Mouse (Mus musculus) limb, embryonic 14.5 days (tissue): ENCODE data around the gene Smg9. TPM values are rescaled to one million over a fixed set of nuclear protein-coding genes. Genes with fewer than 3 reads are reported as not detected.
"Not testable (repeated sequence)": the region's sequence is repeated elsewhere in the genome, so short reads cannot be mapped to it uniquely, and the experiment has no call there.

Experiments used
- ATAC-seq: fragments of 200-750 bp; cut with Nextera tagmentation; 2 replicates; pipeline ENCODE4 v1.8.0; 2017; ENCODE audit warnings: low read depth, moderate number of reproducible peaks, moderate TSS enrichment; ENCODE audit not compliant: low FRiP score
- DNase-seq: peaks from one replicate; pipeline ENCODE4 v3.0.0-alpha.2; 2015; ENCODE audit warnings: low spot score
- H3K27ac ChIP-seq: fragments of 300-500 bp; sonication (generic); replicated peaks from 2 replicates; pipeline ENCODE4 v1.5.1; 2014; ENCODE audit warnings: low read depth, mild to moderate bottlenecking, low read length, moderate library complexity, mixed read lengths
- H3K27me3 ChIP-seq: fragments of 300-500 bp; sonication (generic); 2 replicates; pipeline ENCODE4 v1.6.1; 2014; ENCODE audit warnings: low read length, mixed read lengths; ENCODE audit not compliant: control insufficient read depth, insufficient read depth
- H3K36me3 ChIP-seq: fragments of 300-500 bp; sonication (generic); 2 replicates; pipeline ENCODE4 v1.6.1; 2014; ENCODE audit warnings: mild to moderate bottlenecking, low read length, moderate library complexity, mixed read lengths; ENCODE audit not compliant: control insufficient read depth, insufficient read depth
- H3K4me1 ChIP-seq: fragments of 300-500 bp; sonication (generic); 2 replicates; pipeline ENCODE4 v1.6.1; 2014; ENCODE audit warnings: antibody characterized with exemption, low read length, mixed read lengths; ENCODE audit not compliant: control insufficient read depth, insufficient read depth
- H3K4me2 ChIP-seq: fragments of 300-500 bp; sonication (generic); replicated peaks from 2 replicates; pipeline ENCODE4 v1.6.1; 2014; ENCODE audit warnings: low read depth, mild to moderate bottlenecking, low read length, moderate library complexity; ENCODE audit not compliant: severe bottlenecking
- H3K4me3 ChIP-seq: fragments of 300-500 bp; sonication (generic); replicated peaks from 2 replicates; pipeline ENCODE4 v1.5.1; 2014; ENCODE audit warnings: low read length
- H3K9ac ChIP-seq: fragments of 300-500 bp; sonication (generic); 2 replicates; pipeline ENCODE4 v1.6.1; 2014; ENCODE audit warnings: mild to moderate bottlenecking, low read depth, low read length, moderate library complexity; ENCODE audit not compliant: severe bottlenecking
- H3K9me3 ChIP-seq: fragments of 300-500 bp; sonication (generic); 2 replicates; pipeline ENCODE4 v1.6.1; 2016; ENCODE audit warnings: low read length; ENCODE audit not compliant: control insufficient read depth
- POLR2A ChIP-seq: fragments of 200-500 bp; IDR thresholded peaks from 2 replicates; pipeline ENCODE4 v1.8.0; 2012; ENCODE audit warnings: inconsistent platforms, mild to moderate bottlenecking, moderate library complexity, borderline replicate concordance; ENCODE audit not compliant: insufficient read depth, insufficient read length; ENCODE audit errors: extremely low read depth
- WGBS: fragments of 180-500 bp; shearing (Covaris S2); extraction: QIAGEN DNeasy Blood & Tissue Kit; methylation state at CpG from one replicate; pipeline ENCODE4 v1.1.7; 2014; 5-methylcytosine and 5-hydroxymethylcytosine counted together
- polyA plus RNA-seq, 2 experiments: library from polyadenylated mRNA; depleted of rRNA in 1 of 2; stranded (reverse) in 1 of 2; unstranded in 1 of 2; fragments of >200 nt; fragmentation: Nextera tagmentation in 1 of 2; extraction: Ambion mirVana in 1 of 2; gene quantifications; 2 replicates each; pipeline versions ENCODE4 v1.2.1 to v1.2.3; 2012 to 2014

Smg9 gene
- polyA plus RNA-seq, 2 experiments: 23.2 to 44.3 TPM

DNA sequence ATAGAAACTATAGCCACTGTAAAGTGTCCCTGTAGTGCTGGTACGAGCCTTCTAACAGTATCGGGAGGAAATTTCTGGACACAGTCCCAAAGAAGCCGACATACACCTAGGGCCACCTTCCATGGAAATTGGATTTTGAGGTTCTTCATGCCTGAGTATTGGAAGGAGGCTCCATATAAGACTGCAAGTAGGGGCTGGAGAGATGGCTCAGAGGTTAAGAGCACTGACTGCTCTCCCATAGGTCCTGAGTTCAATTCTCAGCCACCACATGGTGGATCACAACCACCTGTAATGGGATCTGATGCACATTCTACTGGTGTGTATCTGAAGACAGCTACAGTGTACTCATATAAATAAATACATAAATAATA, 648 bp downstream of the Smg9 start:
- Histone ChIP-seq H3K27ac (peak overlapping the region; percentile 81), H3K9me3 (no peaks in the 10 kb centered on the region), H3K4me1 (peaks cover under 1% of the 10 kb centered on the region), H3K4me3 (peak overlapping the region; percentile 51), H3K27me3 (no peaks in the 10 kb centered on the region), H3K36me3 (0 out of 2 replicates have a peak, but pooled peaks cover 11% of the 10 kb centered on the region), H3K9ac (peak overlapping the region; percentile 55), H3K4me2 (peak overlapping the region; percentile 61)
- 5% methylated on average over 3 of the region's 3 CpGs for WGBS
- DNase-seq: no peak
- no peak for TF ChIP-seq POLR2A
- no peak for ATAC-seq

DNA sequence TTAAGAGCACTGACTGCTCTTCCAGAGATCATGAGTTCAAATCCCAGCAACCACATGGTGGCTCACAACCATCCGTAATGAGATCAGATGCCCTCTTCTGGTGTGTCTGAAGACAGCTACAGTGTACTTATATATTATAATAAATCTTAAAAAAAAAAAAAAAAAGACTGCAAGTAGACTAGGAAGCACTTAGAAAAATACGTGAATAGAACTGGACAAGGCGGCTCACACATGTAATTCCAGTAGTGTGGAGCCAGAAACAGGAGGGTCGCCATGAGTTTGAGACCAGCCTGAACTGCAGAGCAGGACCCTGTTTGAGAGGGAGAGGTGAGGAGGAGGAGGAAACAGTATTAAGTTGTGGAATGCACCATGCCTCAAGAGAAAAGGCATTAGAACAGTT, 1.1 kb downstream of the Smg9 start:
- H3K4me1 ChIP-seq, H3K9me3 ChIP-seq, H3K9ac ChIP-seq, H3K27me3 ChIP-seq, ATAC-seq, H3K27ac ChIP-seq, DNase-seq: not testable (repeated sequence)
- H3K4me2 ChIP-seq: peak overlapping the region; percentile 61; the same call in 1 of the 2 replicates
- WGBS: 89% methylated on average over 4 of the region's 4 CpGs
- peak overlapping the region; percentile 51 for H3K4me3 ChIP-seq
- peaks cover 15% of the 10 kb centered on the region; the same call in 1 of the 2 replicates for H3K36me3 ChIP-seq

DNA sequence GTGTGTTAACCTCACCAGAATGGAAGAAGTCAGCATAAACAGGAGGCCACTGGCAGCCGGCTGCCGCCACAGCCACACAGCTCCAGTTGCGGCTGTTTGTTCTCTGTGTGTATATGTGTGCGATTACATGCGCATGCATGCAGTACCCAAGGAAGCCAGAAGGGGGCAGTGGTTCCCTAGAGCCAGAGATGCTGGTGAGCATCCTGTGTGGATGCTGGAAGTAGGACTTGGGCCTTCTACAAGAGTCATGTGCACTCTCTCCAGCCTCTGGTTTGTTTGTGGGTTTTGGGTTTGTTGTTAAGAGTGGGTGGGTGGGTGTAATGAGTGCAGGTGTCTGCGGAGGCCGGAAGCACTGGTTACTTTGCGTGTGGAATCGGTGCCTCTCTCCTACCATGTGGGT, 3.4 kb downstream of the Smg9 start:
- peaks cover 27% of the 10 kb centered on the region for H3K36me3 ChIP-seq

DNA sequence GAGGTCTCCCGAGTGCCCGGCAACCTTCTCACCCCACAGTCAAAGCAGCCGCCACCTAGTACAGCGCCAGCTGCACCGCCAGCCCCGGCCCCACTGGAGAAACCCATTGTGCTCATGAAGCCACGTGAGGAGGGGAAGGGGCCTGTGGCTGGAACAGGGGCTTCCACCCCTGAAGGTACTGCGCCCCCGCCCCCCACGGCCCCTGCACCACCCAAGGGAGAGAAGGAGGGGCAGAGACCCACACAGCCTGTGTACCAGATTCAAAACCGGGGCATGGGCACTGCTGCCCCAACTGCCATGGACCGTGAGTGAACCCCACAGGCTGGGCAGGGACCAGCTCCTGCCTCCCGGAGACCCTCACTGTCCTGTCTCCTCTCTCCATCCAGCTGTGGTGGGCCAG, 6.2 kb downstream of the Smg9 start:
- peaks cover 29% of the 10 kb centered on the region for H3K36me3 ChIP-seq
- H3K4me2 ChIP-seq: no peak overlapping the region
- no peak overlapping the region for H3K27ac ChIP-seq
- no peak overlapping the region for H3K9ac ChIP-seq
- H3K27me3 ChIP-seq: no peaks in the 10 kb centered on the region
- H3K9me3 ChIP-seq: no peaks in the 10 kb centered on the region
- no peak for ATAC-seq
- no peak for DNase-seq
- no peak for TF ChIP-seq POLR2A
- 0 out of 2 replicates have a peak, but pooled peaks cover 4% of the 10 kb centered on the region for H3K4me1 ChIP-seq
- H3K4me3 ChIP-seq: no peak overlapping the region
- WGBS: 93% methylated on average over 13 of the region's 13 CpGs

More for the DNA sequence above, 3.4 kb downstream of the Smg9 start:
- Histone ChIP-seq H3K27me3 (no peaks in the 10 kb centered on the region), H3K27ac (no peak overlapping the region), H3K4me3 (no peak overlapping the region), H3K4me1 (0 out of 2 replicates have a peak, but pooled peaks cover 4% of the 10 kb centered on the region), H3K4me2 (no peak overlapping the region), H3K9me3 (no peaks in the 10 kb centered on the region), H3K9ac (no peak overlapping the region)
- DNase-seq (no peak), ATAC-seq (no peak)
- WGBS: 99% methylated on average over 9 of the region's 9 CpGs
- no peak for TF ChIP-seq POLR2A

DNA sequence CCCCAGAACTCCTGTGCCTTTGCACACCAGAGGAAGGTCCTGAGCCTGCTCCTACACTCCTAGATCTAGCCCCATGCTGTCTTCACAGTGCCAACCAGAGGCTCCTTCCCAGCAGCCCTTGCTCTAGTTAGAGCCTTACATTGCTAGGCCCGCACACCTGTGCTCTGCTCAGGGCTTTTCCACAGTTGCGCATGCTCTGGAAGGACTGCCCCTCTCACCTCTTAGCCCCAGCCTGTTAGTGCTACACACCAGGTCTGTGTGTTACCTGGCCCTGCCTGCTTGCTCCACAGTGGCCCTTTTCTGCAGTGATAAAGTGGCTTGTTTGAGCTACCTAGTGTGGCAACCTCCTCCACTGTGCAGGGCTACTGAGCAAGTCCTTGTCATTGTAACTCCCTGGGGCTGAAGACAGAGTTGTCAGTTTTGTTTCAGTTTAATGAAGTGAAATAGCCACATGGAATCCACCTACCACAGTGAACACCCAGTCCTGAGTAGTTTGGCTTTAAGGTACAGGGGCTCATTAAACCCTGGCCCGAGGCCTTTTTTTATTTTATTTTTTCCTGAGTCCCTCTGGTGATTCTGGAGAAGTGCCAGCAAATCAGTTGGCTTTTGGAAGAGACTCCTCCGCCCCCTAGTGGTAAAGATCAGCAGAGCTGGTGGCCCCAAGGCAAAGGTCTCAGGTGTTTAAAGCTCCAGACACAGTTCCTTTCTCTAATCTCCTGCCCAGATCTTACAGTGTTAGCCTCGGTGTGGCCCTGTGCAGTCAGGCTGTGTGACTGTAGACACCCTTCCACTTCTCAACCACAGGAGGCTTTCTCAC, 7.3 kb downstream of the Smg9 start:
- H3K9me3 ChIP-seq: no peaks in the 10 kb centered on the region
- WGBS: 26% methylated on average over 5 of the region's 5 CpGs
- no peak overlapping the region for H3K9ac ChIP-seq
- no peak for TF ChIP-seq POLR2A
- peak; percentile 85 for DNase-seq
- peaks cover 29% of the 10 kb centered on the region for H3K36me3 ChIP-seq
- peak; percentile 56; the same call in 1 of the 2 replicates for ATAC-seq
- no peak overlapping the region for H3K4me2 ChIP-seq
- H3K27me3 ChIP-seq: no peaks in the 10 kb centered on the region
- H3K4me3 ChIP-seq: no peak overlapping the region
- H3K4me1 ChIP-seq: 0 out of 2 replicates have a peak, but pooled peaks cover 4% of the 10 kb centered on the region
- H3K27ac ChIP-seq: no peak overlapping the region
